ENCODE assay signal across 15 mouse cellular contexts in genomic region chr3:9110741-9111140, GRCm38 (mm10).
DNase-seq lines count a peak whose midpoint lies in the region; ATAC-seq and TF ChIP-seq lines count a peak whose summit lies in the region.
"Had no signal": no experiment of that assay in that cellular context is flagged by ENCODE, and none has a peak within 500 bp of the region (broad histone marks: within the 10 kb centered on the region; RNA-seq: fewer than 3 reads in every experiment).

No protein-coding gene starts in this region.

- peak; percentile 28 for DNase-seq in neural tube, embryonic 10.5 days (ENCODE audit: extremely low spot score, low spot score)
- peak; percentile 82 for DNase-seq in kidney, postnatal 10 days
- no peak for DNase-seq in gastrocnemius, adult 8-10 months (ENCODE audit: low spot score in 2 of 2)
- no peak for DNase-seq in frontal cortex, postnatal 10 days (ENCODE audit: low spot score in 2 of 2)
- DNase-seq in midbrain, embryonic 14.5 days = no peak
- no peak for DNase-seq in stomach, postnatal 0 days (ENCODE audit: low spot score)
- DNase-seq: cerebellum, adult 9-10 months; liver, embryonic 13.5 days; right cerebral cortex, postnatal 25 days; thymus, adult 2 months had no signal

- H3K36me3 ChIP-seq in neural tube, embryonic 15.5 days = no peaks in the 10 kb centered on the region
- no peaks in the 10 kb centered on the region for H3K36me3 ChIP-seq in intestine, embryonic 16.5 days (ENCODE audit: control insufficient read depth, insufficient read depth, low read length)
- H3K36me3 ChIP-seq in midbrain, embryonic 14.5 days (ENCODE audit: control insufficient read depth, insufficient read depth, low read length) = no peaks in the 10 kb centered on the region
- H3K36me3 ChIP-seq in stomach, postnatal 0 days (ENCODE audit: control insufficient read depth, insufficient read depth, low read length) = no peaks in the 10 kb centered on the region
- H3K36me3 ChIP-seq: embryonic facial prominence, embryonic 13.5 days; liver, embryonic 13.5 days had no signal

- no peaks in the 10 kb centered on the region for H3K27me3 ChIP-seq in neural tube, embryonic 15.5 days (replicated peaks)
- no peaks in the 10 kb centered on the region for H3K27me3 ChIP-seq in intestine, embryonic 16.5 days (replicated peaks; ENCODE audit: control insufficient read depth, insufficient read depth, low read length)
- no peaks in the 10 kb centered on the region for H3K27me3 ChIP-seq in midbrain, embryonic 14.5 days (ENCODE audit: control insufficient read depth, insufficient read depth, low read length)
- no peaks in the 10 kb centered on the region for H3K27me3 ChIP-seq in stomach, postnatal 0 days (ENCODE audit: control insufficient read depth, insufficient read depth, low read length)
- H3K27me3 ChIP-seq: embryonic facial prominence, embryonic 13.5 days; forebrain, embryonic 13.5 days; liver, embryonic 13.5 days had no signal

- no peaks in the 10 kb centered on the region for H3K4me1 ChIP-seq in neural tube, embryonic 15.5 days
- peaks cover 9% of the 10 kb centered on the region for H3K4me1 ChIP-seq in intestine, embryonic 16.5 days (ENCODE audit: control insufficient read depth, insufficient read depth, low read length)
- no peaks in the 10 kb centered on the region for H3K4me1 ChIP-seq in midbrain, embryonic 14.5 days (ENCODE audit: control insufficient read depth, insufficient read depth, low read length)
- H3K4me1 ChIP-seq in stomach, postnatal 0 days (replicated peaks; ENCODE audit: control insufficient read depth, insufficient read depth) = no peaks in the 10 kb centered on the region
- H3K4me1 ChIP-seq: forebrain, embryonic 13.5 days; liver, embryonic 13.5 days had no signal

- no peak for ATAC-seq in neural tube, embryonic 15.5 days (ENCODE audit: low FRiP score)
- peak; percentile 43 for ATAC-seq in intestine, embryonic 16.5 days
- ATAC-seq in midbrain, embryonic 14.5 days (ENCODE audit: low FRiP score, low TSS enrichment) = no peak
- no peak for ATAC-seq in stomach, postnatal 0 days (ENCODE audit: low FRiP score, low TSS enrichment)
- ATAC-seq: forebrain, embryonic 13.5 days; midbrain, embryonic 16.5 days had no signal

- H3K27ac ChIP-seq in neural tube, embryonic 15.5 days (replicated peaks) = no peak overlapping the region
- no peak overlapping the region for H3K27ac ChIP-seq in intestine, embryonic 16.5 days (ENCODE audit: low read length)
- no peak overlapping the region for H3K27ac ChIP-seq in midbrain, embryonic 14.5 days (replicated peaks; ENCODE audit: low read depth, low read length)
- H3K27ac ChIP-seq in stomach, postnatal 0 days (replicated peaks) = no peak overlapping the region
- H3K27ac ChIP-seq: embryonic facial prominence, embryonic 13.5 days; forebrain, embryonic 13.5 days; liver, embryonic 13.5 days had no signal

- 29% methylated on average over 11 of the region's 11 CpGs for WGBS in neural tube, embryonic 15.5 days
- WGBS in intestine, embryonic 16.5 days = 18% methylated on average over 11 of the region's 11 CpGs
- 28% methylated on average over 11 of the region's 11 CpGs for WGBS in midbrain, embryonic 14.5 days
- 25% methylated on average over 11 of the region's 11 CpGs for WGBS in stomach, postnatal 0 days

- H3K9me3 ChIP-seq in neural tube, embryonic 15.5 days (replicated peaks) = no peaks in the 10 kb centered on the region
- H3K9me3 ChIP-seq in intestine, embryonic 16.5 days (ENCODE audit: control insufficient read depth, low read length) = no peaks in the 10 kb centered on the region
- H3K9me3 ChIP-seq in midbrain, embryonic 14.5 days (ENCODE audit: control insufficient read depth, low read length) = no peaks in the 10 kb centered on the region
- H3K9me3 ChIP-seq in stomach, postnatal 0 days (ENCODE audit: control insufficient read depth, low read length) = no peaks in the 10 kb centered on the region
- H3K9me3 ChIP-seq: embryonic facial prominence, embryonic 13.5 days; forebrain, embryonic 13.5 days; liver, embryonic 13.5 days had no signal

- no peak overlapping the region for H3K4me3 ChIP-seq in neural tube, embryonic 15.5 days (replicated peaks)
- H3K4me3 ChIP-seq in intestine, embryonic 16.5 days (ENCODE audit: low read length) = no peak overlapping the region
- no peak overlapping the region for H3K4me3 ChIP-seq in midbrain, embryonic 14.5 days (replicated peaks; ENCODE audit: low read depth, low read length)
- no peak overlapping the region for H3K4me3 ChIP-seq in stomach, postnatal 0 days (ENCODE audit: low read depth, low read length)
- H3K4me3 ChIP-seq: embryonic facial prominence, embryonic 13.5 days; forebrain, embryonic 13.5 days; liver, embryonic 13.5 days had no signal

- TF ChIP-seq CTCF in stomach, postnatal 0 days (IDR thresholded peaks at IDR 0.05; ENCODE audit: low read depth) = no peak

- H3K4me2 ChIP-seq in neural tube, embryonic 15.5 days = no peak overlapping the region
- H3K4me2 ChIP-seq in intestine, embryonic 16.5 days (ENCODE audit: low read depth, low read length) = no peak overlapping the region
- no peak overlapping the region for H3K4me2 ChIP-seq in midbrain, embryonic 14.5 days (ENCODE audit: low read length)
- H3K4me2 ChIP-seq in stomach, postnatal 0 days (replicated peaks; ENCODE audit: low read depth) = no peak overlapping the region
- H3K4me2 ChIP-seq: embryonic facial prominence, embryonic 13.5 days; forebrain, embryonic 13.5 days; liver, embryonic 13.5 days had no signal

- TF ChIP-seq EP300 in stomach, postnatal 0 days (optimal IDR thresholded peaks at IDR 0.05) = no peak

- H3K9ac ChIP-seq in neural tube, embryonic 15.5 days (replicated peaks) = no peak overlapping the region
- no peak overlapping the region for H3K9ac ChIP-seq in intestine, embryonic 16.5 days (ENCODE audit: low read depth, low read length)
- H3K9ac ChIP-seq in midbrain, embryonic 14.5 days (replicated peaks; ENCODE audit: low read length) = no peak overlapping the region
- no peak overlapping the region for H3K9ac ChIP-seq in stomach, postnatal 0 days (ENCODE audit: low read length)
- H3K9ac ChIP-seq: embryonic facial prominence, embryonic 13.5 days; forebrain, embryonic 13.5 days; liver, embryonic 13.5 days had no signal

Comparison
In these comparisons a context has a peak if more than half of its experiments do, and no peak if none do; other contexts are left out.
1. DNase-seq: peak in neural tube, embryonic 10.5 days (single experiment) and kidney, postnatal 10 days (single experiment); none in gastrocnemius, adult 8-10 months (0 of 2), frontal cortex, postnatal 10 days (0 of 2), midbrain, embryonic 14.5 days (single experiment) and stomach, postnatal 0 days (single experiment).